Mouse (Mus musculus): ENCODE measurements around the gene Gm7995.
"Not testable (repeated sequence)": the region's sequence is repeated elsewhere in the genome, so short reads cannot be mapped to it uniquely, and the experiment has no call there.

Gene Gm7995

DNA sequence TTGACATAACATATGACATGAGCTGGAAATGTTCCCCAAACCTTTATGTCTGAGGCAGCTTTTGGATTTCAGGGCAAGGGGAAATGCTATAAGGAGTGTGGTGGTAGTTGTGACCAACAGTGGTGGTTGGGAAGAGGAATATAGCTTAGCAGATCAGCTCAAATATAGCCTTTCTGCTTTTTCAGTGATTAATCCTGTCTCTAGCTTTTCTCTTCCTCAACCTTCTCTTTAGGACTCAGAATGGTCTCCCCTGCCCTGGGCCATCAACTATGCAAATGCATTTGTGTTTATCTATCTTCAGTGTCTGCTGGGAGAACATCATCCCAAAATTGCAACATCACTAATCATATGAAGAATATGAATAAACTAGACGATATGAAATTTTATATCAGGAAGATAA, at the start of gene Gm7995:
Gene Gm7995, plus strand, starts transcription at position 301 of the 400 bp plus-strand sequence.
- DNase-seq, result not testable (repeated sequence)

DNA sequence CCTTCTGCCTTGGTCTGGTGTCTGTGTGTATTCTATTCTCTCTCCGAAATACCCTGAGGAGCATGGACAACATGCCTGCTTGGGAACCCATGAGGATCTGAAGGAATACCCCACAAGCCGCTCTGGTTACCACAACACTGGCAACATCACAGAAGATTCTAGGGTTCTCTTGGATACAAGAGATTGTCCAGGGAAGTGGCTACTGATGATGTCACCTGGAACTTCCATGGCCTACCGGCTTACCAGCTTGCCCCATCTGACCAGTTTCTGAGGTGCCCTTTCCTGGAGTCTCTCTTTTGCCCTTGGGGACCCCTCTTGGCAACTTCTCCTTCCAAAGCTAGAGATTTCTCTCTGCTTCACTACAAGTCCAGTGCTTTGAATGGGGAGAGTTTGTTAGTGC, 12.8 kb upstream of the Gm7995 start, which contains the start of gene Gm9611:
Gene Gm9611, minus strand, starts transcription at position 101 of the 400 bp plus-strand sequence.
- DNase-seq, result not testable (repeated sequence)

Measured in kidney, adult 18-20 months (tissue).